In genomic region chr13:24131319-24131718, GRCm38 (mm10) we compare ENCODE assay signal across 29 mouse cellular contexts.
"Had no signal": no experiment of that assay in that cellular context is flagged by ENCODE, and none has a peak within 500 bp of the region (broad histone marks: within the 10 kb centered on the region; RNA-seq: fewer than 3 reads in every experiment).

No protein-coding gene starts in this region.

- ATAC-seq: hindbrain, embryonic 16.5 days; inflammation-experienced regulatory T-cells, adult 6 months; intestine, embryonic 15.5 days; intestine, postnatal 0 days; liver, postnatal 0 days had no signal

- H3K4me3 ChIP-seq: gastrocnemius, adult 2 months; heart, adult 2 months; heart, embryonic 13.5 days; heart, embryonic 15.5 days; hindbrain, embryonic 10.5 days; hindbrain, embryonic 12.5 days; intestine, embryonic 15.5 days; kidney, embryonic 15.5 days; layer of hippocampus, adult 2 months; left cerebral cortex, adult 2 months; limb, embryonic 10.5 days; limb, embryonic 12.5 days; liver, embryonic 13.5 days; liver, embryonic 15.5 days had no signal

- H3K4me1 ChIP-seq: heart, embryonic 15.5 days had no signal

- H3K27ac ChIP-seq: gastrocnemius, adult 2 months; heart, adult 2 months; heart, embryonic 13.5 days; heart, embryonic 15.5 days; hindbrain, embryonic 10.5 days; hindbrain, embryonic 12.5 days; hindbrain, embryonic 14.5 days; intestine, embryonic 15.5 days; kidney, embryonic 15.5 days; kidney, postnatal 0 days; layer of hippocampus, adult 2 months; left cerebral cortex, adult 2 months; limb, embryonic 10.5 days; limb, embryonic 12.5 days; liver, embryonic 13.5 days; liver, embryonic 15.5 days had no signal

- H3K36me3 ChIP-seq: heart, embryonic 13.5 days; heart, embryonic 15.5 days; hindbrain, embryonic 10.5 days; hindbrain, embryonic 12.5 days; intestine, embryonic 15.5 days; limb, embryonic 10.5 days; liver, embryonic 13.5 days; liver, embryonic 15.5 days had no signal

- H3K9me3 ChIP-seq: heart, embryonic 13.5 days; heart, embryonic 15.5 days; hindbrain, embryonic 10.5 days; hindbrain, embryonic 12.5 days; intestine, embryonic 15.5 days; kidney, embryonic 15.5 days; limb, embryonic 10.5 days; limb, embryonic 12.5 days; liver, embryonic 13.5 days; liver, embryonic 15.5 days had no signal

- H3K4me2 ChIP-seq: heart, embryonic 13.5 days; heart, embryonic 15.5 days; hindbrain, embryonic 12.5 days; hindbrain, embryonic 14.5 days; intestine, embryonic 15.5 days; kidney, embryonic 15.5 days; limb, embryonic 12.5 days; liver, embryonic 11.5 days; liver, embryonic 13.5 days; liver, embryonic 15.5 days had no signal

- H3K9ac ChIP-seq: heart, embryonic 13.5 days; heart, embryonic 15.5 days; hindbrain, embryonic 12.5 days; hindbrain, embryonic 14.5 days; intestine, embryonic 15.5 days; kidney, embryonic 15.5 days; limb, embryonic 12.5 days; liver, embryonic 13.5 days; liver, embryonic 15.5 days; liver, postnatal 0 days had no signal

- H3K27me3 ChIP-seq: hindbrain, embryonic 12.5 days; intestine, embryonic 15.5 days; kidney, embryonic 15.5 days; limb, embryonic 12.5 days had no signal

- DNase-seq: gastrocnemius, adult 2 months; gastrocnemius, postnatal 10 days; gastrocnemius, postnatal 25 days; heart, adult 2 months; heart, postnatal 4 days; kidney, adult 18-20 months; kidney, adult 8-10 months; kidney, postnatal 25 days; kidney, postnatal 4 days; liver; liver, embryonic 13.5 days; liver, postnatal 0 days had no signal
